Mouse (Mus musculus) CH12.LX (cell line): ENCODE results near the gene Madd. TPM values are rescaled to one million over a fixed set of nuclear protein-coding genes. Genes with fewer than 3 reads are reported as not detected.

Source experiments
- DNase-seq: peaks from one replicate; pipeline ENCODE4 v3.0.0-alpha.2; 2013; ENCODE audit errors: extremely low read depth
- H3K27ac ChIP-seq: 2 replicates; pipeline ENCODE4 v1.5.1; 2012; ENCODE audit warnings: low read depth, mild to moderate bottlenecking, control low read depth, moderate library complexity; ENCODE audit not compliant: insufficient read depth
- H3K27me3 ChIP-seq: replicated peaks from 2 replicates; pipeline ENCODE3; 2012; ENCODE audit warnings: inconsistent platforms
- H3K36me3 ChIP-seq, 2 experiments: replicated peaks in 1 of 2; 2 replicates each; pipeline versions ENCODE3 to v1.6.1; 2012; ENCODE audit warnings: inconsistent platforms in 1 of 2, low read length in 1 of 2, mild to moderate bottlenecking in 1 of 2, mixed read lengths in 1 of 2, moderate library complexity in 1 of 2; ENCODE audit not compliant: control insufficient read depth in 1 of 2, insufficient read depth in 1 of 2
- H3K4me1 ChIP-seq, 2 experiments: 2 replicates each; pipeline ENCODE4 v1.6.1; 2012; ENCODE audit warnings: inconsistent platforms in 1 of 2, moderate library complexity in 1 of 2; ENCODE audit not compliant: insufficient read depth in 2 of 2, control insufficient read depth in 1 of 2
- H3K4me2 ChIP-seq: 2 replicates; pipeline ENCODE4 v1.6.1; 2012; ENCODE audit warnings: low read depth, mild to moderate bottlenecking, control low read depth; ENCODE audit not compliant: poor library complexity, insufficient read depth, severe bottlenecking
- H3K4me3 ChIP-seq, 3 experiments: fragments of 150-350 bp in 1 of 3; sonication (generic) in 1 of 3; replicated peaks in 1 of 3; 2 replicates each; pipeline versions ENCODE3 to v1.5.1; 2011 to 2012; ENCODE audit warnings: low read depth in 2 of 3, low read length in 2 of 3, mild to moderate bottlenecking in 2 of 3, moderate library complexity in 2 of 3, control low read depth in 1 of 3, improper control_type of control experiment in 1 of 3, inconsistent platforms in 1 of 3, mixed read lengths in 1 of 3; ENCODE audit not compliant: poor library complexity in 1 of 3
- H3K79me2 ChIP-seq: replicated peaks from 2 replicates; pipeline ENCODE4 v1.6.1; 2012; ENCODE audit warnings: mild to moderate bottlenecking, moderate library complexity; ENCODE audit not compliant: control insufficient read depth, poor library complexity, insufficient read depth, severe bottlenecking; ENCODE audit errors: extremely low read depth
- H3K9ac ChIP-seq: 2 replicates; pipeline ENCODE4 v1.6.1; 2012; ENCODE audit warnings: low read depth, mild to moderate bottlenecking, control low read depth, moderate library complexity; ENCODE audit not compliant: insufficient read depth
- H3K9me3 ChIP-seq: replicated peaks from 2 replicates; pipeline ENCODE3; 2012; ENCODE audit warnings: low read length, inconsistent platforms, mixed read lengths
- BHLHE40 ChIP-seq: IDR thresholded peaks from 2 replicates; pipeline ENCODE4 v1.6.1; 2011; ENCODE audit warnings: mild to moderate bottlenecking, low read depth, low read length, improper control_type of control experiment
- CHD2 ChIP-seq: IDR thresholded peaks from 2 replicates; pipeline ENCODE4 v1.6.1; 2011; ENCODE audit warnings: low read length, improper control_type of control experiment
- HCFC1 ChIP-seq: IDR thresholded peaks from 2 replicates; pipeline ENCODE4 v1.6.1; 2012; ENCODE audit warnings: low read depth, mild to moderate bottlenecking, inconsistent platforms, low read length, improper control_type of control experiment
- IRF4 ChIP-seq: IDR thresholded peaks from 2 replicates; pipeline ENCODE4 v1.6.1; 2014; ENCODE audit warnings: low read depth, mild to moderate bottlenecking, inconsistent platforms, low read length, improper control_type of control experiment
- KAT2A ChIP-seq: IDR thresholded peaks from 2 replicates; pipeline ENCODE4 v1.6.1; 2012; ENCODE audit warnings: low read length, improper control_type of control experiment, inconsistent platforms; ENCODE audit not compliant: insufficient replicate concordance
- MYC ChIP-seq: IDR thresholded peaks from 2 replicates; pipeline ENCODE4 v1.6.1; 2011; ENCODE audit warnings: low read depth, mild to moderate bottlenecking, improper control_type of control experiment, low read length
- NELFE ChIP-seq: IDR thresholded peaks from 2 replicates; pipeline ENCODE4 v1.6.1; 2011; ENCODE audit warnings: low read depth, low read length, improper control_type of control experiment
- NRF1 ChIP-seq: IDR thresholded peaks from 2 replicates; pipeline ENCODE4 v1.6.1; 2014; ENCODE audit warnings: low read depth, mild to moderate bottlenecking, inconsistent platforms, low read length, improper control_type of control experiment, moderate library complexity
- RAD21 ChIP-seq: IDR thresholded peaks from 2 replicates; pipeline ENCODE4 v1.6.1; 2011; ENCODE audit warnings: low read depth, mild to moderate bottlenecking, low read length, improper control_type of control experiment, moderate library complexity
- USF1 ChIP-seq: IDR thresholded peaks from 2 replicates; pipeline ENCODE4 v1.6.1; 2014; ENCODE audit warnings: low read depth, mild to moderate bottlenecking, inconsistent platforms, low read length, improper control_type of control experiment
- ZC3H11A ChIP-seq: IDR thresholded peaks from 2 replicates; pipeline ENCODE4 v1.6.1; 2012; ENCODE audit warnings: low read depth, mild to moderate bottlenecking, inconsistent platforms, low read length, improper control_type of control experiment
- ZMIZ1 ChIP-seq: IDR thresholded peaks from 2 replicates; pipeline ENCODE4 v1.6.1; 2012; ENCODE audit warnings: low read depth, mild to moderate bottlenecking, inconsistent platforms, low read length, improper control_type of control experiment
- ZNF384 ChIP-seq: IDR thresholded peaks from 2 replicates; pipeline ENCODE4 v1.6.1; 2012; ENCODE audit warnings: low read depth, low read length, improper control_type of control experiment, inconsistent platforms
- dilution Hi-C: fragments of 300-500 bp; cut with MboI; formaldehyde crosslinking; loops from 2 replicates; pipeline ENCODE4 v1.14.3; 2020; ENCODE audit warnings: low sequenced_read_pairs; ENCODE audit not compliant: extremely low pct_unique_long_range_greater_than_20kb, extremely low pct_ligation_motif_present
- in situ Hi-C: fragments of 300-500 bp; cut with MboI; formaldehyde crosslinking; loops from 3 replicates; pipeline ENCODE4 v1.14.3; 2019; ENCODE audit warnings: low sequenced_read_pairs, low pct_ligation_motif_present, low pct_unique_long_range_greater_than_20kb, mixed read lengths
- polyA plus RNA-seq: library from polyadenylated mRNA; unstranded; fragments of >175 nt; gene quantifications from 2 replicates; pipeline ENCODE4 v1.2.1, GENCODE M21; 2012; ENCODE audit warnings: low read depth; ENCODE audit not compliant: insufficient read length
- total RNA-seq, 2 experiments: library from RNA; depleted of rRNA; stranded (reverse); fragments of 300-350 nt in 1 of 2; fragments of >200 nt in 1 of 2; gene quantifications; 2 replicates each; pipeline ENCODE4 v1.2.3; 2012 to 2014

Madd gene
- total and polyA plus RNA-seq, 3 experiments = 4.8 to 15.6 (median 14.6) TPM

DNA sequence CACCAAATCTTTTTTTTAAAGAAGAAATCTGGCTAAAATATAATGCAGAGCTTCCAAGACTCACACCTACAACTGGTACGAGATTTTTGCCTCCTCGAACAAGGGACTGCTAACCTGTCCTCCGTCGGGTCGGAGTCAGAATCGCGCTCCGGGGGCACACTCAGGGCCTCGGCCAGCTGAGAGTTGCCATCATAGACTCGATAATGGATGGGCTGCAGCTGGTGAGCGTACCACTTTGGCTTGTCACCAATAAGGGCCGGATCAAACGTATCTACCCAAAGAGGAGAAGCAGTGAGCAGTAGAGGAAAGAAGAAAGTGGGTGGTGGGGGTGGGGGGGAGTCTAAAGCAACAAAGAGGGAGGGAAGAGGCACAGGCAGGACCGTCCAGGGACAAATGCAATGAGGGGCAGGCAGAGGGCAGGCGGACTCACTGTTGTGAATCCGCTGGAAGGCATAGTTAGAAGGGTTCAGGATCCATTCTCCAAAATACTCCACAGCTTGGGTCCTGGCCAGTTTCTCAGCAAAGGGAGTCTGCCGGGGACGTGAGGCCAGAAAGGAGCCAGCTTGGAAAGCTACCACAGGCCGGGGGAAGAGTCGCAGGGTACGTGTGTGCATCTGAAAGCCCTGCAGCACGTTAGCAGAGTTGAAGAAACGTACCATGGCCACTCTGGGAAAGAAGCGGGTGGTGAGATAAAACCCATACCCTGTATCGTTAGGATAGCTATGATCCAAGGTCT is 13.9 kb downstream of the Madd start:
- Histone ChIP-seq H3K27ac (no peak overlapping the region), H3K36me3 (peaks cover 58 to 87% of the 10 kb centered on the region in 2 experiments), H3K9me3 (no peaks in the 10 kb centered on the region), H3K4me2 (no peak overlapping the region), H3K4me1 (peaks cover 0 to 9% of the 10 kb centered on the region in 2 experiments; a peak in 1 of 4 replicates), H3K9ac (no peak overlapping the region), H3K79me2 (no peaks in the 10 kb centered on the region), H3K4me3 (no peak overlapping the region), H3K27me3 (no peaks in the 10 kb centered on the region)
- no peak for DNase-seq
- in situ Hi-C loops = no loop called here
- no peak for TF ChIP-seq RAD21
- TF ChIP-seq NRF1 = no peak
- TF ChIP-seq USF1 = no peak
- TF ChIP-seq IRF4 = no peak
- TF ChIP-seq ZNF384 = no peak
- TF ChIP-seq MYC = no peak
- TF ChIP-seq ZC3H11A = no peak
- no peak for TF ChIP-seq HCFC1
- no peak for TF ChIP-seq BHLHE40
- dilution Hi-C loops = no loop called here

DNA sequence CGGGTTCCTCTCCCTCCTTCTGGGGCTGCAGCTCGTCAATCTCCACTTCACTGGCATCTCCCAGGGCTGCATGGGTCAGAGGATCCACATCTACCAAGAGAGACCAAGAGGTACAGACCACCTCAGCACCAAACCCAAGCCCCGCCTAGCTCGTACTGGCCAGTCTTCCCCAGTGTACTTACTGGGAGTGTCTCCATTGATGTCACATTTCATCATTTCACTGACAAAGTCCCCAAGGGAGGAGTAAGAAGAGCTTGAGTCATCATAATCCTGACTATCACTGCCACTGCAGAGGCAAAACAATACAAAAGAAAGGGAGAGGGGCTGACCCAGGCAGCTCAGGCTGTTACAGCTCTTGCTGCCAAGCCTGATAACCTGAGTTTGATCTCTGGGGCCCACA is 16.0 kb downstream of the Madd start:
- no peaks in the 10 kb centered on the region for H3K27me3 ChIP-seq
- no peak for DNase-seq
- H3K9me3 ChIP-seq = no peaks in the 10 kb centered on the region
- peaks cover 66 to 90% of the 10 kb centered on the region in 2 experiments for H3K36me3 ChIP-seq
- dilution Hi-C loops (no loop called here), in situ Hi-C loops (no loop called here)
- H3K4me1 ChIP-seq = peaks cover 0 to 9% of the 10 kb centered on the region in 2 experiments; a peak in 1 of 4 replicates
- H3K4me3 ChIP-seq = no peak overlapping the region
- no peak overlapping the region for H3K27ac ChIP-seq
- H3K79me2 ChIP-seq = no peaks in the 10 kb centered on the region
- no peak overlapping the region for H3K9ac ChIP-seq
- H3K4me2 ChIP-seq = no peak overlapping the region
- TF ChIP-seq CHD2 = no peak
- no peak for TF ChIP-seq NELFE
- no peak for TF ChIP-seq KAT2A
- TF ChIP-seq ZMIZ1 = no peak
- no peak for TF ChIP-seq RAD21
